Mouse (Mus musculus): ENCODE results near the gene Coa7. TPM values are rescaled to one million over a fixed set of nuclear protein-coding genes. Genes with fewer than 3 reads are reported as not detected.

Gene Coa7
- polyA plus RNA-seq, 1 experiment: 18.8 TPM

- no peak for DNase-seq (ENCODE audit: low read depth)
- no peak for TF ChIP-seq POLR2A (IDR thresholded peaks at IDR 0.05; ENCODE audit: borderline replicate concordance, extremely low read depth, insufficient read depth, insufficient read length, poor library complexity, severe bottlenecking)
- no peak for TF ChIP-seq CTCF (IDR thresholded peaks at IDR 0.05; ENCODE audit: borderline replicate concordance, extremely low read depth, insufficient read depth, insufficient read length)
Measured at GRCm38 (mm10) chr4:108320627-108321380, 7.1 kb upstream of the Coa7 start.

GRCm38 (mm10) chr4:108323588-108323987, 4.4 kb upstream of the Coa7 start:
- DNase-seq (ENCODE audit: low read depth): no peak
- TF ChIP-seq CTCF (IDR thresholded peaks at IDR 0.05; ENCODE audit: borderline replicate concordance, extremely low read depth, insufficient read depth, insufficient read length): no peak
- no peak for TF ChIP-seq POLR2A (IDR thresholded peaks at IDR 0.05; ENCODE audit: borderline replicate concordance, extremely low read depth, insufficient read depth, insufficient read length, poor library complexity, severe bottlenecking)

DNA sequence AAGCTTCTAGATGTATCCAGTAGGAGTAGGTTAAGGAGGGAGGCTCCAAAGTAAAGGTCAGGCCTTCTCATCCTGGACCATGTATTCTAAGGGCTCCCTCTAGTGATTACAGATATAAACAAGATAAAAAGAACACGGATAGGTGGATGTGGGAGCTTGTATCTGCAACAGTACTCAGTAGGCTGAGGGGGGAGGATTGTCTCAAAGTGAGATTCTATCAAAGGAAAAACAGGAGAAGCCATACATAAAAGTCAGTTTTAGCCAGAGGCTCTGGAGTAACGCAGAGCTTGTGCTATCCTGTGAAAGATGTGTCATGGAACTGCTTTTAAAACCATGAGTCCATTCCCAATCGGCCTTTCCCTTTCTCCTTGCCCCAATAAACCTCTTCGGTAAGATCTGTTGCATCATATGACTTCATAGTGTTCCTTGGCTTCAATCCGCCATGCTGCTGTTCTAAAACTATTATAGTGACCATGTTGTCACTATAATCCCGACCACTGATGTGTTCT, 815 bp upstream of the Coa7 start:
- DNase-seq (ENCODE audit: low read depth): peak; percentile 80
- no peak for TF ChIP-seq CTCF (IDR thresholded peaks at IDR 0.05; ENCODE audit: borderline replicate concordance, extremely low read depth, insufficient read depth, insufficient read length)
- no peak for TF ChIP-seq POLR2A (IDR thresholded peaks at IDR 0.05; ENCODE audit: borderline replicate concordance, extremely low read depth, insufficient read depth, insufficient read length, poor library complexity, severe bottlenecking)

- TF ChIP-seq POLR2A (IDR thresholded peaks at IDR 0.05; ENCODE audit: borderline replicate concordance, extremely low read depth, insufficient read depth, insufficient read length, poor library complexity, severe bottlenecking) (no peak), CTCF (IDR thresholded peaks at IDR 0.05; ENCODE audit: borderline replicate concordance, extremely low read depth, insufficient read depth, insufficient read length) (no peak)
- no peak for DNase-seq (ENCODE audit: low read depth)
Measured at GRCm38 (mm10) chr4:108329840-108330239, 1.9 kb downstream of the Coa7 start.

DNA sequence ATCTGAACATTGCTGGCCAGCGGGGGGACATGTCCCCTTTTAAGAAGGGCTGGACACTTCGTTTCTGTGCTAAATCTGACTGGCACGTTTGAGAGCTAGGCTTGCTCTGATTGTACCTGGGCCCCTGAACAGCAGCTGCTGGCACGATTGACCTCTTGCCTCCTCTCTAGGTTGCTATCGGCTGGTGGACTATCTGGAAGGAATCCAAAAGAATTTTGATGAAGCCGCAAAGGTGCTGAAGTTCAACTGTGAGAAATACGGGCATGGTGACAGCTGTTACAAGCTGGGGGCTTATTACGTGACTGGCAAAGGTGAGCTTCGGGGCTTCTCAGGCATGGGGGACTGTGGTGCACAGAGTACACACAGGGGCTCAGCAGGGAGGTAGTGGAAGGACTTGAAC, 4.1 kb downstream of the Coa7 start:
- no peak for DNase-seq (ENCODE audit: low read depth)
- TF ChIP-seq POLR2A (IDR thresholded peaks at IDR 0.05; ENCODE audit: borderline replicate concordance, extremely low read depth, insufficient read depth, insufficient read length, poor library complexity, severe bottlenecking): no peak
- TF ChIP-seq CTCF (IDR thresholded peaks at IDR 0.05; ENCODE audit: borderline replicate concordance, extremely low read depth, insufficient read depth, insufficient read length): no peak

DNA sequence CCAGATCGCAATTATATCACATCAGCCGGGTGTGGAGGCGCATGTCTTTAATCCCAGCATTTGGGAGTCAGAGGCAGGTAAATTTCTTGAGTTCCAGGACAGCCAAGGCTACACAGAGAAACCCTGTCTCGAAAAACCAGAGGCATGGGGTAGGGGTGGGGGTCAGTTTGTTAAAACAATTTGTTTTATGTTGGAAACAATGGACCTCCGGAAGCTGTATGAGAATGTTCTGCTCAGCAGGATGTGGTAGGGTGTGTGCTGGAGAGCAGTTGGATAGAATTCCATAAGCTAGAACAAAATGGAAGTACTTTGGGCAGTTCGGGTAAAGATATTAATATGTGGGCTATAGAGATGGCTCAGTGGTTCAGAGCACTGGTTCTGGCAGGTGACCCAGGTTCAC, 7.5 kb downstream of the Coa7 start:
- TF ChIP-seq POLR2A (IDR thresholded peaks at IDR 0.05; ENCODE audit: borderline replicate concordance, extremely low read depth, insufficient read depth, insufficient read length, poor library complexity, severe bottlenecking) (no peak), CTCF (IDR thresholded peaks at IDR 0.05; ENCODE audit: borderline replicate concordance, extremely low read depth, insufficient read depth, insufficient read length) (no peak)
- DNase-seq (ENCODE audit: low read depth): no peak

- no peak for TF ChIP-seq POLR2A (IDR thresholded peaks at IDR 0.05; ENCODE audit: borderline replicate concordance, extremely low read depth, insufficient read depth, insufficient read length, poor library complexity, severe bottlenecking)
- no peak for DNase-seq (ENCODE audit: low read depth)
Measured at GRCm38 (mm10) chr4:108336765-108337164, 8.8 kb downstream of the Coa7 start.

DNA sequence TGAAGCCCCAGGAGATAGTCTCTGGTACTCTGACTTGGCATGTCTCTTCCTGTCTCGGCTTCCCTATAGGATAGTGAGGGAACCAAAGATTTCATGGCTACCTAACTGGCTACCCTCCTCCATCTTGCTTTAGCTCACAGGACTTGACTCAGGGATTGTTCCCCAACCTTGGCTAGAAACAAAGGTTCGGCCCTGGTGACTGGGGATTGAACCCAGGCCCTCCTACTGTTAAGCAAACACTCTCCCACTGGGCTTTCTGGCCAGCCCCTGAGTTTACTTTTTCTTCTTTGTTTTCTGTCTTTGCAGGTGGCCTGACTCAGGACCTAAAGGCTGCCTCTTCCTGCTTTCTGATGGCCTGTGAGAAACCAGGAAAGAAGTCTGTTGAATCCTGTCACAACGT, 9.9 kb downstream of the Coa7 start:
- TF ChIP-seq POLR2A (IDR thresholded peaks at IDR 0.05; ENCODE audit: borderline replicate concordance, extremely low read depth, insufficient read depth, insufficient read length, poor library complexity, severe bottlenecking) (no peak), CTCF (IDR thresholded peaks at IDR 0.05; ENCODE audit: borderline replicate concordance, extremely low read depth, insufficient read depth, insufficient read length) (no peak)
- DNase-seq (ENCODE audit: low read depth): no peak

- TF ChIP-seq CTCF (IDR thresholded peaks at IDR 0.05; ENCODE audit: borderline replicate concordance, extremely low read depth, insufficient read depth, insufficient read length) (no peak), POLR2A (IDR thresholded peaks at IDR 0.05; ENCODE audit: borderline replicate concordance, extremely low read depth, insufficient read depth, insufficient read length, poor library complexity, severe bottlenecking) (no peak)
- no peak for DNase-seq (ENCODE audit: low read depth)
Measured at GRCm38 (mm10) chr4:108338321-108338733, 10.4 kb downstream of the Coa7 start.

GRCm38 (mm10) chr4:108338811-108339210, 10.9 kb downstream of the Coa7 start:
- TF ChIP-seq POLR2A (IDR thresholded peaks at IDR 0.05; ENCODE audit: borderline replicate concordance, extremely low read depth, insufficient read depth, insufficient read length, poor library complexity, severe bottlenecking) (no peak), CTCF (IDR thresholded peaks at IDR 0.05; ENCODE audit: borderline replicate concordance, extremely low read depth, insufficient read depth, insufficient read length) (no peak)
- no peak for DNase-seq (ENCODE audit: low read depth)

- TF ChIP-seq CTCF (IDR thresholded peaks at IDR 0.05; ENCODE audit: borderline replicate concordance, extremely low read depth, insufficient read depth, insufficient read length) (peak; percentile 66; the same call in 1 of the 2 replicates), POLR2A (IDR thresholded peaks at IDR 0.05; ENCODE audit: borderline replicate concordance, extremely low read depth, insufficient read depth, insufficient read length, poor library complexity, severe bottlenecking) (no peak)
- DNase-seq (ENCODE audit: low read depth): peak; percentile 92
Measured at GRCm38 (mm10) chr4:108339277-108339690, 11.3 kb downstream of the Coa7 start.

GRCm38 (mm10) chr4:108344631-108345083, 16.7 kb downstream of the Coa7 start:
- no peak for TF ChIP-seq CTCF (IDR thresholded peaks at IDR 0.05; ENCODE audit: borderline replicate concordance, extremely low read depth, insufficient read depth, insufficient read length)
- no peak for TF ChIP-seq POLR2A (IDR thresholded peaks at IDR 0.05; ENCODE audit: borderline replicate concordance, extremely low read depth, insufficient read depth, insufficient read length, poor library complexity, severe bottlenecking)
- peak; percentile 39 for DNase-seq (ENCODE audit: low read depth)

Measured in brain, embryonic 14.5 days (tissue).